Mouse (Mus musculus) forebrain, embryonic 12.5 days (tissue): Measurements from ENCODE around the gene Fkbp1a. TPM values are rescaled to one million over a fixed set of nuclear protein-coding genes. Genes with fewer than 3 reads are reported as not detected.
A peak's percentile ranks its signal among the peaks of the same experiment; 100 is the strongest.

Source experiments
- ATAC-seq: fragments of 200-750 bp; cut with Nextera tagmentation; 2 replicates; pipeline ENCODE4 v1.8.0; 2017; ENCODE audit warnings: moderate TSS enrichment; ENCODE audit not compliant: low FRiP score
- H3K27ac ChIP-seq: fragments of 300-500 bp; sonication (generic); 2 replicates; pipeline ENCODE4 v1.5.1; 2016; ENCODE audit warnings: mild to moderate bottlenecking
- H3K27me3 ChIP-seq: fragments of 300-500 bp; sonication (generic); 2 replicates; pipeline ENCODE4 v1.6.1; 2016; ENCODE audit warnings: mild to moderate bottlenecking
- H3K36me3 ChIP-seq: fragments of 300-500 bp; sonication (generic); replicated peaks from 2 replicates; pipeline ENCODE4 v1.6.1; 2016; ENCODE audit warnings: mild to moderate bottlenecking
- H3K4me1 ChIP-seq: fragments of 300-500 bp; sonication (generic); 2 replicates; pipeline ENCODE4 v1.6.1; 2016
- H3K4me2 ChIP-seq: fragments of 300-500 bp; sonication (generic); 2 replicates; pipeline ENCODE4 v1.6.1; 2016; ENCODE audit warnings: mild to moderate bottlenecking, moderate library complexity
- H3K4me3 ChIP-seq: fragments of 300-500 bp; sonication (generic); replicated peaks from 2 replicates; pipeline ENCODE4 v1.5.1; 2016; ENCODE audit warnings: mild to moderate bottlenecking
- H3K9ac ChIP-seq: fragments of 300-500 bp; sonication (generic); 2 replicates; pipeline ENCODE4 v1.6.1; 2016; ENCODE audit warnings: mild to moderate bottlenecking
- H3K9me3 ChIP-seq: fragments of 300-500 bp; sonication (generic); 2 replicates; pipeline ENCODE4 v1.6.1; 2016
- WGBS: fragments of 180-500 bp; shearing (Covaris S2); methylation state at CpG from one replicate; pipeline ENCODE4 v1.1.7; 2016; 5-methylcytosine and 5-hydroxymethylcytosine counted together
- polyA plus RNA-seq: library from polyadenylated mRNA; unstranded; fragments of >200 nt; fragmentation: Nextera tagmentation; extraction: Ambion mirVana; gene quantifications from 2 replicates; pipeline ENCODE4 v1.2.1, GENCODE M21; 2016

Gene Fkbp1a
- polyA plus RNA-seq, 1 experiment from 2014 or later, result 526 TPM

GRCm38 (mm10) chr2:151529169-151529568, 13.1 kb upstream of the Fkbp1a start:
- no peak for ATAC-seq
- Histone ChIP-seq H3K9me3 (no peaks in the 10 kb centered on the region), H3K27me3 (no peaks in the 10 kb centered on the region), H3K27ac (no peak overlapping the region), H3K36me3 (no peaks in the 10 kb centered on the region), H3K4me1 (no peaks in the 10 kb centered on the region), H3K9ac (no peak overlapping the region), H3K4me2 (no peak overlapping the region), H3K4me3 (no peak overlapping the region)

- Histone ChIP-seq H3K4me2 (no peak overlapping the region), H3K36me3 (no peaks in the 10 kb centered on the region), H3K27ac (no peak overlapping the region), H3K9ac (no peak overlapping the region), H3K9me3 (no peaks in the 10 kb centered on the region), H3K4me3 (no peak overlapping the region), H3K4me1 (peaks cover 1% of the 10 kb centered on the region), H3K27me3 (no peaks in the 10 kb centered on the region)
- 66% methylated on average over 8 of the region's 8 CpGs for WGBS
- no peak for ATAC-seq
Observed at GRCm38 (mm10) chr2:151530378-151531230, 11.7 kb upstream of the Fkbp1a start.

- H3K27ac ChIP-seq, result no peak overlapping the region
- WGBS, result 84% methylated on average over 6 of the region's 6 CpGs
- no peak overlapping the region for H3K4me3 ChIP-seq
- H3K9me3 ChIP-seq, result no peaks in the 10 kb centered on the region
- H3K36me3 ChIP-seq, result no peaks in the 10 kb centered on the region
- no peak for ATAC-seq
- peaks cover 5% of the 10 kb centered on the region for H3K4me1 ChIP-seq
- H3K9ac ChIP-seq, result no peak overlapping the region
- H3K4me2 ChIP-seq, result no peak overlapping the region
- no peaks in the 10 kb centered on the region for H3K27me3 ChIP-seq
Observed at GRCm38 (mm10) chr2:151533632-151534031, 8.7 kb upstream of the Fkbp1a start.

GRCm38 (mm10) chr2:151535961-151536617, 6.2 kb upstream of the Fkbp1a start:
- H3K4me2 ChIP-seq, result no peak overlapping the region
- peak; percentile 57 for ATAC-seq
- H3K9me3 ChIP-seq, result no peaks in the 10 kb centered on the region
- no peak overlapping the region for H3K9ac ChIP-seq
- peaks cover 5% of the 10 kb centered on the region for H3K4me1 ChIP-seq
- no peaks in the 10 kb centered on the region for H3K27me3 ChIP-seq
- no peak overlapping the region for H3K4me3 ChIP-seq
- WGBS, result 65% methylated on average over 1 of the region's 1 CpGs
- no peaks in the 10 kb centered on the region for H3K36me3 ChIP-seq
- peak overlapping the region; percentile 43; the same call in 1 of the 2 replicates for H3K27ac ChIP-seq

- ATAC-seq, result no peak
- Histone ChIP-seq H3K4me1 (peaks cover 9% of the 10 kb centered on the region), H3K9me3 (no peaks in the 10 kb centered on the region), H3K9ac (no peak overlapping the region), H3K27ac (no peak overlapping the region), H3K4me3 (no peak overlapping the region), H3K27me3 (no peaks in the 10 kb centered on the region), H3K36me3 (no peaks in the 10 kb centered on the region), H3K4me2 (no peak overlapping the region)
- WGBS, result 76% methylated on average over 5 of the region's 5 CpGs
Observed at GRCm38 (mm10) chr2:151536618-151536974, 5.7 kb upstream of the Fkbp1a start.

- no peaks in the 10 kb centered on the region for H3K36me3 ChIP-seq
Observed at GRCm38 (mm10) chr2:151538646-151539045, 3.6 kb upstream of the Fkbp1a start.

GRCm38 (mm10) chr2:151543063-151543895, 996 bp downstream of the Fkbp1a start:
- Histone ChIP-seq H3K4me2 (peak overlapping the region; percentile 77), H3K27ac (peak overlapping the region; percentile 91), H3K4me1 (peaks cover 32% of the 10 kb centered on the region), H3K4me3 (peak overlapping the region; percentile 95), H3K27me3 (no peaks in the 10 kb centered on the region), H3K36me3 (peaks cover 36% of the 10 kb centered on the region), H3K9me3 (no peaks in the 10 kb centered on the region), H3K9ac (peak overlapping the region; percentile 94)
- ATAC-seq, result 0 out of 2 replicates have a peak, but pooled peaks have one; percentile 33
- WGBS, result 2% methylated on average over 20 of the region's 21 CpGs

More at GRCm38 (mm10) chr2:151538646-151539045, 3.6 kb upstream of the Fkbp1a start:
- Histone ChIP-seq H3K27me3 (no peaks in the 10 kb centered on the region), H3K27ac (no peak overlapping the region), H3K4me3 (no peak overlapping the region), H3K4me2 (no peak overlapping the region), H3K9me3 (no peaks in the 10 kb centered on the region), H3K9ac (no peak overlapping the region), H3K4me1 (peaks cover 17% of the 10 kb centered on the region)
- 70% methylated on average over 4 of the region's 4 CpGs for WGBS
- no peak for ATAC-seq

GRCm38 (mm10) chr2:151544673-151545072, 2.4 kb downstream of the Fkbp1a start:
- Histone ChIP-seq H3K27ac (no peak overlapping the region), H3K4me3 (no peak overlapping the region), H3K4me2 (peak overlapping the region; percentile 77), H3K9ac (peak overlapping the region; percentile 40), H3K36me3 (peaks cover 46% of the 10 kb centered on the region), H3K27me3 (no peaks in the 10 kb centered on the region), H3K4me1 (peaks cover 35% of the 10 kb centered on the region), H3K9me3 (no peaks in the 10 kb centered on the region)
- 47% methylated on average over 6 of the region's 6 CpGs for WGBS
- no peak for ATAC-seq

- ATAC-seq, result no peak
- H3K4me2 ChIP-seq, result no peak overlapping the region
- H3K4me3 ChIP-seq, result no peak overlapping the region
- H3K36me3 ChIP-seq, result peaks cover 63% of the 10 kb centered on the region
- no peak overlapping the region for H3K9ac ChIP-seq
- no peaks in the 10 kb centered on the region for H3K9me3 ChIP-seq
- peaks cover 31% of the 10 kb centered on the region for H3K4me1 ChIP-seq
- 95% methylated on average over 4 of the region's 4 CpGs for WGBS
- no peak overlapping the region for H3K27ac ChIP-seq
- no peaks in the 10 kb centered on the region for H3K27me3 ChIP-seq
Observed at GRCm38 (mm10) chr2:151546571-151546970, 4.3 kb downstream of the Fkbp1a start.

GRCm38 (mm10) chr2:151549615-151550121, 7.4 kb downstream of the Fkbp1a start:
- H3K27ac ChIP-seq, result no peak overlapping the region
- no peak overlapping the region for H3K4me2 ChIP-seq
- H3K36me3 ChIP-seq, result peaks cover 87% of the 10 kb centered on the region
- ATAC-seq, result no peak
- H3K9me3 ChIP-seq, result no peaks in the 10 kb centered on the region
- no peaks in the 10 kb centered on the region for H3K27me3 ChIP-seq
- peaks cover 13% of the 10 kb centered on the region for H3K4me1 ChIP-seq
- no peak overlapping the region for H3K9ac ChIP-seq
- WGBS, result 96% methylated on average over 3 of the region's 3 CpGs
- no peak overlapping the region for H3K4me3 ChIP-seq

- WGBS, result 91% methylated on average over 7 of the region's 7 CpGs
- Histone ChIP-seq H3K9ac (no peak overlapping the region), H3K36me3 (peaks cover 58% of the 10 kb centered on the region), H3K9me3 (no peaks in the 10 kb centered on the region), H3K4me3 (no peak overlapping the region), H3K27me3 (no peaks in the 10 kb centered on the region), H3K27ac (no peak overlapping the region), H3K4me1 (no peaks in the 10 kb centered on the region), H3K4me2 (no peak overlapping the region)
- ATAC-seq, result peak; percentile 33; the same call in 1 of the 2 replicates
Observed at GRCm38 (mm10) chr2:151562930-151563921, 20.9 kb downstream of the Fkbp1a start.
